Mouse (Mus musculus): ENCODE data around the gene Braf.

Gene Braf

DNA sequence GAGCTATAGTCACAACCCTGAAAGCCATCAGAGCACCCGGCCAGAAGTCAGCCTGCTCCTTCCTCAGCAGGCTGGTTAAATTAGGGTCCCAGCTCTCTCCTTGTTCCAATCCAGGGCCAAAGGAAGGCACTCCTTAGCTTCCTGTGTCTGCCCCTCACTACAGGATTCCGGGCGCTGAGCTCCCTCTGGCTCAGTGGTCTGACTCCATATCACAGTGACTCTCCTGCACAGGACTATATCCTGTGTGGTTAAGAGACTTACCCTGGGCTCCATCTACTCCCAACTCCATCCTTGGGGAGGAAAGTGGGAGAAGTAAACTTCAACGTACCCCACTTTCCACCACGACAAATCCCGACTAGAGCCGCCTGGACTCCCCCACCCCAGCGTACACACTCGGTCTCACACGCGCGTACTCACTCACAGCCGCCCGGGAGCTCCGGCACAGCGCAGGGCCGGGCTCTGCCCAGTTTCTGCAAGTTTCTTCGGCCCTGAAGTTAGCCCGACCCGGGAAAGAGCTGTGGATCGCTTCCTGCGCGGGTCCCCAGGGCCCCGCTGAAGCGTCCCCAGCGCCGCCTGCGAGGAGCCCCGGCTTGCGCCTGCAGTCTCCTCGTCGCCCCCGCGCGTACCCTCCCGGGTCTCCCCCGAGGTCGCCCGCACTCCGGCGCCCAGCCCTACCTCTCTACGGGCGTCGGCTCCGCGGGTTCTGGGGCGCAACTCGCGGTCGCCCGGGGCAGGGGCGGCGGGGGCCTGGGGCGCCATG lies 168.2 kb downstream of the Braf start:
- no peak for DNase-seq (ENCODE audit: low read depth, low spot score)

DNA sequence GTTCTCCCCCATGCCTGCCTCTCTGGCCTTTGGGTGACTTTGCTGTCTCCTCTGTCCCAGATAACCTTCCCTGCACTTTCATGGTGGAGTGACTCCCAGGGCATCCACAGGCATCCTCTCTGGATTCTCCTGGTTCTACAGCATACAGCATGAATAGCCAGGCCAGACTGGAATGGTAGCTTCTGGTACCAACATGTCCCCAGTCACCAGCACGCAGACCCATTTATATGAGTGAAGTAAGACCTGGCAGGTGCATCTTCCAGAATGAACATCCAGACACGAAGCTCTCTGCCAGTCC lies 169.7 kb downstream of the Braf start:
- no peak for DNase-seq (ENCODE audit: low read depth, low spot score)

DNA sequence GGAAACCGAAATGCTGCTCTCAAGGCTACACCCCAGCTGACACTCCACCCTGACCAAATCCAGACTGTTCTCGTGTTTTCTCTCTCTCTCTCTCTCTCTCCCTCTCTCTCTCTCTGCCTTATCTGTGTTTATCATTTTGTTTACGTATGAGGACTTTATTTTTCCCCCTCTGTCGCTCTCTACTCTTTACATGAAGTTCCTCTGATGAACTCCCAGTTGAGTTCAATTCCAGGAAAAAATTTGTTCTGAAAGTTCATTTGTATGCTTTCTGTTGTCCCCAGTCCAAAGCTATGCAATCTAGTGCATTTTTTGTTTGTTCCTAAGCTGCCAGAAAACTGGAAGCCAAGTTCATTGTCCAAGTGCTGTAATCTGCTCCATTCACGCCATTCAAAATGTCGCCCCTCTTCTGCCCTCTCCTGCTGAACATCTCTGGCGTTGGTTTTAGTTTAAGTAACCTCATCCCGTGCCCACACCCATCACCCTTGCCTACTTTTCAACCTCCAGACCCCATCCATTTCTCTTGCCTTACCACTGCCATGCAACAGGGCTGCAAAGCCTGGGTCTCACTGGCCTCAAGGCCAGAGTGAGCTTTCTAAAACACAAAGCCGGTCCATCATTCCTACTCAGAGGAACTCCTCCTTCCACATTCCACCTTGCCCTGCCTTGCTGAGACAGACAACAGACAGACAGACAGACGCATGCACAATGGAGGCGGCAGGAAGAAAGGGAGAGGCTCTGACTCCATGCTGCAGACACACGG lies 170.2 kb downstream of the Braf start:
- DNase-seq (ENCODE audit: low read depth, low spot score) = no peak

Data from c-Kit-negative CD71-positive TER-119-positive erythroid progenitor cells, embryonic 14.5 days (primary cell).